Comparison of ENCODE assay signal across 16 mouse cellular contexts in the genomic region with DNA sequence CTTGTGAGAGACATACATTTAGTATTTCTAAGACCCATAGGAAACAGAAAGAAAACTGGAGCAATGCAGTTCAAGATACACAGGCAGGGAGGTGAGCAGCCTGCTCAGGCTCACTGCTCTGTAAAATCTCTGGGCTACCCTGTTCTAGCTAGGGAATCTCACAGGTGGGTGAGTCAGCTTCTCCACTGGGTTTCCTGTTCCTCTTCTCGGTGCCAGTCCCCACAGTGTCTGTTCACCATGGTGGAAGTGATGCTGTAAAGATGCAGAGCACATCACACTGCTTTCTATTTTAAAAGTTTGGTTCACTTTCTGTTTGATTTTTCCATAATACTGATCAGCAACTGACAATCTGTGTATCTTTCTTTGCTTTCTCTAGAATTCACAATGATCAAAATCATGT. TPM values are rescaled to one million over a fixed set of nuclear protein-coding genes. Genes with fewer than 3 reads are reported as not detected.
"Had no signal": no experiment of that assay in that cellular context is flagged by ENCODE, and none has a peak within 500 bp of the region (broad histone marks: within the 10 kb centered on the region; RNA-seq: fewer than 3 reads in every experiment).

No protein-coding gene starts in this region.

- DNase-seq: kidney, postnatal 36 days; liver; lung, adult 18-20 months; retina, postnatal 1 day; right cerebral cortex, postnatal 4 days; spleen, adult 18-20 months; thymus, postnatal 36 days had no signal

- ATAC-seq: midbrain, embryonic 15.5 days had no signal

RNA-seq across cellular contexts. Expression of gene Calca, which starts 35.2 kb away (rescaled TPM):
- total RNA-seq: monocyte, adult 5-6 weeks; neutrophil, adult 5-6 weeks had no signal

RNA-seq across cellular contexts. Expression of gene Calcb, which starts 47.0 kb away (rescaled TPM):
- total RNA-seq: left cerebral cortex, postnatal 36 days; monocyte, adult 5-6 weeks; neutrophil, adult 5-6 weeks had no signal
- polyA plus RNA-seq: kidney, postnatal 0 days; limb, embryonic 12.5 days; liver, embryonic 14.5 days; midbrain, embryonic 10.5 days; testis, adult 2 months had no signal
